Mouse (Mus musculus) G1E (cell line): ENCODE results near the gene Zfp663.

Experiments
- CTCF ChIP-seq: IDR thresholded peaks from 2 replicates; pipeline ENCODE4 v1.5.1; 2012; ENCODE audit warnings: low read depth, low read length, inconsistent platforms, mixed read lengths
- TAL1 ChIP-seq: conservative IDR thresholded peaks from 2 replicates; pipeline ENCODE4 v1.6.1; 2012; ENCODE audit warnings: low read depth, low read length, inconsistent platforms, mixed read lengths

DNA sequence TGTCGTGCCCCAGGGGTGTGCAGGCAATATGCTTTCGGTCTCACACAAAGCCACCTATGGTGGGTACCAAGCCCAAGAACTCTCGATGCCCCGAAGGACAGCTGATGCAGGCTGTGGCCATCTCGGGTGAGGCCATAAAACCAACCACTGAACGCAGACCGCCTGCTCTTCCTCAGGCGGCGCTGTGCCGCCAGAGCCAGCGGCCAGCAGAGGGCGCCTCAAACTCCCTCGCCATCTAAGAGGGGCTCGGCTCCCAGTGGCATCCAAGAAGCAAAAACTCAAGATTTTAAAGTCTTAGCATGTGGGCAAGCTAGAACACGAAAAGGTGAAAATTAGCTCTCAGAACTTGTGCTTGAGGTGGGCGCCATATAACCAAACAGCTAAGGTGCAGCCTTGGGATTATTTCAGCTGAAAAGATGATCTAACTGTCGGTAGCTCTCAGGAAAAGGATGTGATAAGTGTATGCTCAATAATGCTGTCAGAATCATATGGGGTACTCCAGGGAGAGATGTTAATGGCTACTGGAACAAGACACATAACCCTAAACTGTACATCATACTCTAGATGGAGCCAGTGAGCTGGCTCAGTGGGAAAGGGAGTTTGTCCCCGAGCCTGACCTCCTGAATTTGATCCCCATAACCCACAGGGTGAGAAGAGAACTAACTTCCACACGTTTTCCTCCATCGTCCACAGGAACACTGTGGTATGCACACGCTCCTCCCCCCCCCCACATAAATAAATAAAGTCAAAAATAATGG, 4.0 kb downstream of the Zfp663 start:
- TF ChIP-seq CTCF (no peak), TAL1 (no peak)
